Mouse (Mus musculus) CH12.LX (cell line): Measurements from ENCODE around the gene S1pr4.

Experiments used
- CTCF ChIP-seq, 2 experiments: IDR thresholded peaks in 1 of 2; conservative IDR thresholded peaks in 1 of 2; 2 replicates each; pipeline ENCODE4 v1.5.1; 2011 to 2012; ENCODE audit warnings: low read depth in 2 of 2, low read length in 2 of 2, improper control_type of control experiment in 1 of 2, inconsistent platforms in 1 of 2, mild to moderate bottlenecking in 1 of 2, moderate library complexity in 1 of 2
- KAT2A ChIP-seq: IDR thresholded peaks from 2 replicates; pipeline ENCODE4 v1.6.1; 2012; ENCODE audit warnings: low read length, improper control_type of control experiment, inconsistent platforms; ENCODE audit not compliant: insufficient replicate concordance

DNA sequence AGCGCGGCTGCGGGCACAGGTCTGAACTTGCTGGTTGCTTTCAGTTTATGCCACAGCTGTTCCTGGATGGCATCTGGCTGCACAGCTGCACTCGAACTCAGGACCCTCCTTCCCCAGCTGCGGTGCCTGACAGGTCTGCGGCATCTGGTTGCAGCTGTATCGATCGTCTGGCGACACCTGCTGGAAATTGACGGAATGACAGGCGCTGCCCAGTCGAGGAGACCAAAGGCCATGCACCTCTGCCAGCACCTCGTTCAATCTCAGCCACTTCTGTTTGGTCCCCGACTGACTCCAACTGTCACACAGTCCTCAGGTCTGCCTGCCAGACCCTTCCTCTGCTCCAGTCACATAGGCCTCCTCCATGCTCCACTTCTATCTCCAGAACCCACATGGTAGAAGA lies 26.8 kb upstream of the S1pr4 start:
- TF ChIP-seq CTCF (conservative IDR thresholded peaks at IDR 0.05 in 1 of 2, IDR thresholded peaks at IDR 0.05 in 1 of 2; ENCODE audit: low read depth in 2 of 2, low read length in 2 of 2) = peak; percentile 97 to 99
- TF ChIP-seq KAT2A = no peak
